Mouse (Mus musculus) kidney, postnatal 10 days (tissue): Measurements from ENCODE around the gene Fsd1.
"Not testable (repeated sequence)": the region's sequence is repeated elsewhere in the genome, so short reads cannot be mapped to it uniquely, and the experiment has no call there.

Experiments used
- DNase-seq: peaks from one replicate; pipeline ENCODE4 v3.0.0; 2021; ENCODE audit warnings: mixed read lengths

Fsd1 gene

GRCm38 (mm10) chr17:55986030-55986961 lies at the start of gene Fsd1:
TSS of gene Fsd1 (plus strand) at chr17:55986509.
- DNase-seq, result peak; percentile 82

GRCm38 (mm10) chr17:55944387-55944865 lies 41.9 kb upstream of the Fsd1 start:
- DNase-seq, result not testable (repeated sequence)

- DNase-seq, result peak; percentile 95
Observed at GRCm38 (mm10) chr17:55944866-55945682, 41.2 kb upstream of the Fsd1 start.

GRCm38 (mm10) chr17:55945696-55946095 lies 40.6 kb upstream of the Fsd1 start:
- no peak for DNase-seq

- DNase-seq, result no peak
Observed at GRCm38 (mm10) chr17:55948647-55949046, 37.7 kb upstream of the Fsd1 start.

- no peak for DNase-seq
Observed at GRCm38 (mm10) chr17:55949400-55949799, 36.9 kb upstream of the Fsd1 start, which contains the start of gene Zfp119b. TSS of gene Zfp119b (minus strand) at chr17:55949500.

- DNase-seq, result no peak
Observed at GRCm38 (mm10) chr17:55950601-55951000, 35.7 kb upstream of the Fsd1 start.

- DNase-seq, result no peak
Observed at GRCm38 (mm10) chr17:55952041-55952440, 34.3 kb upstream of the Fsd1 start.

- DNase-seq, result no peak
Observed at GRCm38 (mm10) chr17:55952447-55953027, 33.8 kb upstream of the Fsd1 start, which contains the start of gene Ebi3. TSS of gene Ebi3 (plus strand) at chr17:55952640.

- DNase-seq, result no peak
Observed at GRCm38 (mm10) chr17:55953751-55954150, 32.6 kb upstream of the Fsd1 start.

GRCm38 (mm10) chr17:55954229-55954628 lies 32.1 kb upstream of the Fsd1 start:
- no peak for DNase-seq

GRCm38 (mm10) chr17:55956129-55956528 lies 30.2 kb upstream of the Fsd1 start:
- DNase-seq, result peak; percentile 88

- no peak for DNase-seq
Observed at GRCm38 (mm10) chr17:55956591-55956990, 29.7 kb upstream of the Fsd1 start.

GRCm38 (mm10) chr17:55957168-55957567 lies 29.1 kb upstream of the Fsd1 start:
- peak; percentile 89 for DNase-seq

GRCm38 (mm10) chr17:55957726-55958583 lies 28.4 kb upstream of the Fsd1 start:
- no peak for DNase-seq

- DNase-seq, result no peak
Observed at GRCm38 (mm10) chr17:55958584-55958886, 27.8 kb upstream of the Fsd1 start.

- DNase-seq, result peak; percentile 94
Observed at GRCm38 (mm10) chr17:55958918-55959728, 27.2 kb upstream of the Fsd1 start, which contains the start of gene Yju2. TSS of gene Yju2 (plus strand) at chr17:55959099.

- no peak for DNase-seq
Observed at GRCm38 (mm10) chr17:55959946-55960740, 26.2 kb upstream of the Fsd1 start.

- no peak for DNase-seq
Observed at GRCm38 (mm10) chr17:55960791-55961190, 25.5 kb upstream of the Fsd1 start.

- no peak for DNase-seq
Observed at GRCm38 (mm10) chr17:55961631-55962030, 24.7 kb upstream of the Fsd1 start.
